9 mouse cellular contexts compared by ENCODE assay signal in the genomic region with DNA sequence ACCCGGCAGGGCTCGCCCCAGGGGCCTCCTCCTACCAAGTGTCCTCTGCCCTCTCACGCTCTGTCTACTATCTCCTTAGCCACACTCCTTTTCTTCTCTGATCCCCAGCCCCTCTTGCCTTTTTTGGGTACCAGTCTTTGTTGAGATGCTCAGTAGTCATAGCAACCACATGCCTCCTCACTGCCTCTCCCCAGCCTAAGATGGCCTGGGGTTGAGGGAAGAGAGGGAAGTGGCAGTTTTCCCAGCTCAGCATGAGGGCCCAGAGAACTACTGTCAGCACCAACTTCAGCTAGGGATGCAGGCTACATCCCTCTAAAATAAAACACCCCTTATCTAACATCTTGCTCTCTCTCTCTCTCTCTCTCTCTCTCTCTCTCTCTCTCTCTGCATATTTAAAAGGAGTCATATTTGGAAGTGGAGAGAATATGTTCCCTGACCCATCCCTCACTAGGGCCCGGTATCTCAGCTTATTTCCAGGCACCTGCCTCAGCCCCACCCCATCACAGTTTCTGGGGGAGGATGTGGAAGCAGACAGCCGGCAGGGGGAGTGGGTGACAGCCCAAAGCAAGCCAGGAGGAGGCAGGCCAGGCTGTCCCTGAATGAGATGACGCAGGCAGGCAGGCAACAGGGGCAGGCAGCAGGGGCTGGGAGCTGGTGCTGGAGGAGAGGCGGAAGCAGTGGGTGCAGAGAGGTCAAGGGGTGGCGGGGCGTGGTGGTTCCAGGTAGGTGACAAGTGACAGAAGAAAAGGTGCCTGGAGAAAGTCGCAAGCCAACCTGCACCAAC. TPM values are rescaled to one million over a fixed set of nuclear protein-coding genes. Genes with fewer than 3 reads are reported as not detected.
DNase-seq lines count a peak whose midpoint lies in the region; ATAC-seq and TF ChIP-seq lines count a peak whose summit lies in the region.
"Had no signal": no experiment of that assay in that cellular context is flagged by ENCODE, and none has a peak within 500 bp of the region (broad histone marks: within the 10 kb centered on the region; RNA-seq: fewer than 3 reads in every experiment).

No protein-coding gene starts in this region.

- peak; percentile 44 for ATAC-seq in forebrain, postnatal 0 days
- ATAC-seq in midbrain, embryonic 13.5 days: no peak

- H3K4me1 ChIP-seq in bone marrow, adult 2 months (ENCODE audit: control insufficient read depth, insufficient read depth, low read length): peaks cover 1% of the 10 kb centered on the region; the same call in 1 of the 2 replicates
- H3K4me1 ChIP-seq in forebrain, postnatal 0 days (ENCODE audit: insufficient read depth): peaks cover 25% of the 10 kb centered on the region
- peaks cover 50% of the 10 kb centered on the region for H3K4me1 ChIP-seq in midbrain, embryonic 13.5 days (replicated peaks)
- H3K4me1 ChIP-seq in thymus, adult 2 months (replicated peaks; ENCODE audit: control insufficient read depth, insufficient read depth, low read length): peaks cover 38% of the 10 kb centered on the region

- H3K9ac ChIP-seq in forebrain, postnatal 0 days: peak overlapping the region; percentile 38
- H3K9ac ChIP-seq in midbrain, embryonic 13.5 days (replicated peaks): peak overlapping the region; percentile 94

- peaks cover 38% of the 10 kb centered on the region for H3K36me3 ChIP-seq in forebrain, postnatal 0 days (ENCODE audit: insufficient read depth)
- H3K36me3 ChIP-seq in midbrain, embryonic 13.5 days: peaks cover 43% of the 10 kb centered on the region
- H3K36me3 ChIP-seq in thymus, adult 2 months (ENCODE audit: control insufficient read depth, insufficient read depth, low read length): no peaks in the 10 kb centered on the region

- no peak overlapping the region for H3K4me3 ChIP-seq in bone marrow, adult 2 months (replicated peaks; ENCODE audit: control insufficient read depth, low read depth, low read length)
- no peak overlapping the region for H3K4me3 ChIP-seq in forebrain, postnatal 0 days (ENCODE audit: low read depth, low read length)
- peak overlapping the region; percentile 83 for H3K4me3 ChIP-seq in midbrain, embryonic 13.5 days (replicated peaks)
- H3K4me3 ChIP-seq in thymus, adult 2 months (ENCODE audit: control insufficient read depth, insufficient read depth, low read length): no peak overlapping the region
- H3K4me3 ChIP-seq: erythroblast, embryonic 14.5 days had no signal

- no peaks in the 10 kb centered on the region for H3K27me3 ChIP-seq in forebrain, postnatal 0 days (ENCODE audit: insufficient read depth, low read length)
- H3K27me3 ChIP-seq in midbrain, embryonic 13.5 days: no peaks in the 10 kb centered on the region
- no peaks in the 10 kb centered on the region for H3K27me3 ChIP-seq in thymus, adult 2 months (ENCODE audit: control insufficient read depth, insufficient read depth, low read length)

- peak; percentile 32; the same call in 1 of the 2 replicates for TF ChIP-seq CTCF in bone marrow, adult 2 months (IDR thresholded peaks at IDR 0.05; ENCODE audit: control insufficient read depth, insufficient read depth, low read length)
- TF ChIP-seq CTCF in forebrain, postnatal 0 days (IDR thresholded peaks at IDR 0.05; ENCODE audit: low read depth): peak; percentile 75
- TF ChIP-seq CTCF in thymus, adult 2 months (IDR thresholded peaks at IDR 0.05; ENCODE audit: borderline replicate concordance, control insufficient read depth, extremely low read depth, insufficient read depth, low read length, poor library complexity): peak; percentile 69; the same call in 1 of the 2 replicates

- no peaks in the 10 kb centered on the region for H3K9me3 ChIP-seq in forebrain, postnatal 0 days (ENCODE audit: low read length)
- no peaks in the 10 kb centered on the region for H3K9me3 ChIP-seq in midbrain, embryonic 13.5 days

- H3K4me2 ChIP-seq in forebrain, postnatal 0 days (ENCODE audit: low read depth): peak overlapping the region; percentile 65
- peak overlapping the region; percentile 86 for H3K4me2 ChIP-seq in midbrain, embryonic 13.5 days (replicated peaks)

- DNase-seq in ovary, postnatal 36 days (ENCODE audit: low spot score): peak; percentile 39
- DNase-seq in ovary, adult 18-20 months (ENCODE audit: low spot score): no peak
- DNase-seq in forebrain, postnatal 0 days: no peak
- DNase-seq in layer of hippocampus, adult 9-11 months: peak; percentile 89
- peak; percentile 82 for DNase-seq in thymus, adult 2 months

- no peak overlapping the region for H3K27ac ChIP-seq in bone marrow, adult 2 months (ENCODE audit: control insufficient read depth, insufficient read depth, low read depth, low read length, poor library complexity)
- H3K27ac ChIP-seq in forebrain, postnatal 0 days (ENCODE audit: low read depth, low read length): peak overlapping the region; percentile 76
- H3K27ac ChIP-seq in midbrain, embryonic 13.5 days: peak overlapping the region; percentile 87
- H3K27ac ChIP-seq in thymus, adult 2 months (ENCODE audit: control insufficient read depth, insufficient read depth, low read length): no peak overlapping the region
- H3K27ac ChIP-seq: macrophage had no signal

- 45% methylated on average over 10 of the region's 10 CpGs for WGBS in bone marrow, adult 2 months
- 31% methylated on average over 10 of the region's 10 CpGs for WGBS in forebrain, postnatal 0 days
- WGBS in midbrain, embryonic 13.5 days: 21% methylated on average over 10 of the region's 10 CpGs
- 58% methylated on average over 10 of the region's 10 CpGs for WGBS in thymus, adult 2 months

- no peak for TF ChIP-seq POLR2A in bone marrow, adult 2 months (IDR thresholded peaks at IDR 0.05; ENCODE audit: borderline replicate concordance, control insufficient read depth, low read depth, low read length)
- TF ChIP-seq POLR2A in thymus, adult 2 months (IDR thresholded peaks at IDR 0.05; ENCODE audit: control insufficient read depth, extremely low read depth, insufficient read depth, low read length, poor library complexity): 0 out of 2 replicates have a peak, but pooled peaks have one; percentile 27

RNA-seq across cellular contexts. Expression of a gene that starts 3.8 kb away (rescaled TPM):
- 4.6 and 5.3 TPM in 2 replicates for polyA plus RNA-seq in bone marrow, adult 2 months (2011; ENCODE audit: insufficient read depth, insufficient read length, low replicate concordance, missing spikeins)
- 64.1 and 76.4 TPM in 2 replicates for total RNA-seq in forebrain, postnatal 0 days (2014; rRNA removed)
- polyA plus RNA-seq in forebrain, postnatal 0 days (2015; fragmentation: Nextera tagmentation; extraction: Ambion mirVana): 49.4 and 57.2 TPM in 2 replicates
- polyA plus RNA-seq in midbrain, embryonic 13.5 days (2015; fragmentation: Nextera tagmentation; extraction: Ambion mirVana): 49.8 and 51.8 TPM in 2 replicates
- 27.1 and 32.9 TPM in 2 replicates for polyA plus RNA-seq in thymus, adult 2 months (2012; rRNA removed)

RNA-seq across cellular contexts. Expression of a gene that starts 7.5 kb away (rescaled TPM):
- 864 and 1,335 TPM in 2 replicates for polyA plus RNA-seq in bone marrow, adult 2 months (2011; ENCODE audit: insufficient read depth, insufficient read length, low replicate concordance, missing spikeins)
- total RNA-seq in forebrain, postnatal 0 days (2014; rRNA removed): 793 and 1,371 TPM in 2 replicates
- polyA plus RNA-seq in forebrain, postnatal 0 days (2015; fragmentation: Nextera tagmentation; extraction: Ambion mirVana): 687 and 897 TPM in 2 replicates
- 699 and 710 TPM in 2 replicates for polyA plus RNA-seq in midbrain, embryonic 13.5 days (2015; fragmentation: Nextera tagmentation; extraction: Ambion mirVana)
- 1,012 and 1,033 TPM in 2 replicates for polyA plus RNA-seq in thymus, adult 2 months (2012; rRNA removed)

RNA-seq across cellular contexts. Expression of a gene that starts 23.1 kb away (rescaled TPM):
- 33.1 and 47.3 TPM in 2 replicates for polyA plus RNA-seq in bone marrow, adult 2 months (2011; ENCODE audit: insufficient read depth, insufficient read length, low replicate concordance, missing spikeins)
- 3.7 and 5.2 TPM in 2 replicates for total RNA-seq in forebrain, postnatal 0 days (2014; rRNA removed)
- polyA plus RNA-seq in forebrain, postnatal 0 days (2015; fragmentation: Nextera tagmentation; extraction: Ambion mirVana): 3.0 and 4.2 TPM in 2 replicates
- 8.0 and 10.5 TPM in 2 replicates for polyA plus RNA-seq in midbrain, embryonic 13.5 days (2015; fragmentation: Nextera tagmentation; extraction: Ambion mirVana)
- polyA plus RNA-seq in thymus, adult 2 months (2012; rRNA removed): 181 and 217 TPM in 2 replicates
- polyA plus RNA-seq: erythroblast, embryonic 14.5 days had no signal

RNA-seq across cellular contexts. Expression of a gene that starts 32.8 kb away (rescaled TPM):
- 2.0 and 11.9 TPM in 2 replicates for polyA plus RNA-seq in bone marrow, adult 2 months (2011; ENCODE audit: insufficient read depth, insufficient read length, low replicate concordance, missing spikeins)
- 0.54 and 1.5 TPM in 2 replicates for total RNA-seq in forebrain, postnatal 0 days (2014; rRNA removed)
- polyA plus RNA-seq in forebrain, postnatal 0 days (2015; fragmentation: Nextera tagmentation; extraction: Ambion mirVana): 1.6 and 3.5 TPM in 2 replicates
- polyA plus RNA-seq in midbrain, embryonic 13.5 days (2015; fragmentation: Nextera tagmentation; extraction: Ambion mirVana): 0.38 and 0.63 TPM in 2 replicates
- 77.5 and 94.1 TPM in 2 replicates for polyA plus RNA-seq in thymus, adult 2 months (2012; rRNA removed)

RNA-seq across cellular contexts. Expression of a gene that starts 34.2 kb away (rescaled TPM):
- 0.52 and 1.0 TPM in 2 replicates for polyA plus RNA-seq in bone marrow, adult 2 months (2011; ENCODE audit: insufficient read depth, insufficient read length, low replicate concordance, missing spikeins)
- 2.8 and 3.8 TPM in 2 replicates for total RNA-seq in forebrain, postnatal 0 days (2014; rRNA removed)
- polyA plus RNA-seq in forebrain, postnatal 0 days (2015; fragmentation: Nextera tagmentation; extraction: Ambion mirVana): 2.0 and 2.1 TPM in 2 replicates
- 1.6 and 1.7 TPM in 2 replicates for polyA plus RNA-seq in midbrain, embryonic 13.5 days (2015; fragmentation: Nextera tagmentation; extraction: Ambion mirVana)
- polyA plus RNA-seq in thymus, adult 2 months (2012; rRNA removed): 0.50 and 0.55 TPM in 2 replicates
- polyA plus RNA-seq: erythroblast, embryonic 14.5 days had no signal

Comparison
In these comparisons a context has a peak if more than half of its experiments do, and no peak if none do; other contexts are left out.
1. DNase-seq: peak in ovary, postnatal 36 days (single experiment), layer of hippocampus, adult 9-11 months (single experiment) and thymus, adult 2 months (single experiment); none in ovary, adult 18-20 months (single experiment) and forebrain, postnatal 0 days (single experiment).
2. H3K27ac ChIP-seq: peak in forebrain, postnatal 0 days (single experiment) and midbrain, embryonic 13.5 days (single experiment); none in bone marrow, adult 2 months (single experiment) and thymus, adult 2 months (single experiment).
3. Peak in every context shown above with its lines, with median percentiles within 50 percentile points of each other: CTCF ChIP-seq.